Mouse (Mus musculus) layer of hippocampus, postnatal 10 days (tissue): ENCODE data around the gene Rbm18. TPM values are rescaled to one million over a fixed set of nuclear protein-coding genes. Genes with fewer than 3 reads are reported as not detected.
"Not testable (repeated sequence)": the region's sequence is repeated elsewhere in the genome, so short reads cannot be mapped to it uniquely, and the experiment has no call there.

ENCODE experiments used
- DNase-seq, 2 experiments: peaks; one replicate each; pipeline ENCODE4 v3.0.0; 2021; ENCODE audit warnings: low spot score in 2 of 2
- long read RNA-seq: library from polyadenylated mRNA; stranded (forward); transcript quantifications from one replicate; pipeline ENCODE4 v2.0.0, GENCODE M21; 2023
- total RNA-seq, 2 experiments: library from RNA; stranded (reverse); gene quantifications; 2 replicates each; pipeline ENCODE4 v1.2.3; 2021

Rbm18 gene
- total RNA-seq = 10 to 100 TPM; 51.5 to 52.6 TPM
- long read RNA-seq, transcript Rbm18-201 (6 exons, 2,617 nt) = major isoform, 71 of 84 reads
- long read RNA-seq, transcript Rbm18-203 (6 exons, 714 nt) = minor isoform, 5 of 84 reads
- long read RNA-seq, partial matches to known transcripts = 4 of 84 reads
- long read RNA-seq, other reads (novel, unspliced or antisense) = 3 of 84 reads

GRCm38 (mm10) chr2:36136300-36136941 lies at the start of gene Rbm18, which contains the start of gene Mrrf:
Rbm18 (minus strand) TSS chr2:36136773.
Mrrf (plus strand) TSS chr2:36136389.
- peak; percentile 94 to 95 for DNase-seq

- peak; percentile 17 to 41 for DNase-seq
Observed at GRCm38 (mm10) chr2:36184876-36185275, 48.3 kb upstream of the Rbm18 start.

GRCm38 (mm10) chr2:36184192-36184591 lies 47.6 kb upstream of the Rbm18 start:
- DNase-seq = no peak

GRCm38 (mm10) chr2:36183278-36183677 lies 46.7 kb upstream of the Rbm18 start:
- peak in 1 of 2 experiments; percentile 27 for DNase-seq

GRCm38 (mm10) chr2:36181587-36182368 lies 45.2 kb upstream of the Rbm18 start:
- DNase-seq = not testable (repeated sequence)

- DNase-seq = no peak
Observed at GRCm38 (mm10) chr2:36179487-36179886, 42.9 kb upstream of the Rbm18 start.

GRCm38 (mm10) chr2:36172574-36172973 lies 36.0 kb upstream of the Rbm18 start:
- DNase-seq = no peak

- no peak for DNase-seq
Observed at GRCm38 (mm10) chr2:36172136-36172535, 35.6 kb upstream of the Rbm18 start.

GRCm38 (mm10) chr2:36169176-36169575 lies 32.6 kb upstream of the Rbm18 start:
- no peak for DNase-seq

GRCm38 (mm10) chr2:36167990-36168618 lies 31.5 kb upstream of the Rbm18 start:
- DNase-seq = no peak

GRCm38 (mm10) chr2:36159336-36159735 lies 22.8 kb upstream of the Rbm18 start:
- DNase-seq = no peak

- DNase-seq = no peak
Observed at GRCm38 (mm10) chr2:36157461-36157860, 20.9 kb upstream of the Rbm18 start.

GRCm38 (mm10) chr2:36152401-36152800 lies 15.8 kb upstream of the Rbm18 start:
- not testable (repeated sequence) for DNase-seq

- no peak for DNase-seq
Observed at GRCm38 (mm10) chr2:36148876-36149365, 12.3 kb upstream of the Rbm18 start.

GRCm38 (mm10) chr2:36139096-36139495 lies 2.5 kb upstream of the Rbm18 start:
- no peak for DNase-seq

GRCm38 (mm10) chr2:36135887-36136286 lies 686 bp downstream of the Rbm18 start:
- no peak for DNase-seq

- DNase-seq = no peak
Observed at GRCm38 (mm10) chr2:36129051-36129450, 7.5 kb downstream of the Rbm18 start.

GRCm38 (mm10) chr2:36127973-36128372 lies 8.6 kb downstream of the Rbm18 start:
- no peak for DNase-seq

GRCm38 (mm10) chr2:36126795-36127429 lies 9.7 kb downstream of the Rbm18 start:
- DNase-seq = no peak

GRCm38 (mm10) chr2:36112632-36113031 lies 23.9 kb downstream of the Rbm18 start:
- DNase-seq = no peak

GRCm38 (mm10) chr2:36108615-36109014 lies 28.0 kb downstream of the Rbm18 start:
- no peak for DNase-seq
